Mouse (Mus musculus) gonadal fat pad, adult 2 months (tissue): ENCODE measurements around the gene Rps27a. TPM values are rescaled to one million over a fixed set of nuclear protein-coding genes. Genes with fewer than 3 reads are reported as not detected.

ENCODE experiments used
- DNase-seq: peaks from one replicate; pipeline ENCODE4 v3.0.0-alpha.2; 2012; ENCODE audit warnings: low read depth
- polyA plus RNA-seq: library from polyadenylated mRNA; depleted of rRNA; stranded (reverse); fragments of >200 nt; gene quantifications from 2 replicates; pipeline ENCODE4 v1.2.3, GENCODE M21; 2012; rRNA removed

The Rps27a gene
- polyA plus RNA-seq, 1 experiment = 196 TPM

- no peak for DNase-seq
Observed at GRCm38 (mm10) chr11:29512818-29513535, 34.9 kb downstream of the Rps27a start.

- DNase-seq = no peak
Observed at GRCm38 (mm10) chr11:29509421-29509820, 38.5 kb downstream of the Rps27a start.

- no peak for DNase-seq
Observed at GRCm38 (mm10) chr11:29504899-29505625, 42.8 kb downstream of the Rps27a start.

- no peak for DNase-seq
Observed at GRCm38 (mm10) chr11:29503948-29504893, 43.7 kb downstream of the Rps27a start.

- DNase-seq = no peak
Observed at GRCm38 (mm10) chr11:29496962-29497361, 50.9 kb downstream of the Rps27a start.

Other genes starting within 250 kb of the Rps27a start
- 1.4 and 1.6 TPM in 2 replicates for gene Ccdc88a, start 174.5 kb downstream of the Rps27a start, polyA plus RNA-seq
- gene Prorsd1, start 33.1 kb downstream of the Rps27a start, polyA plus RNA-seq = 3.8 and 6.8 TPM in 2 replicates
- 11.1 and 12.3 TPM in 2 replicates for gene Mtif2, start 21.7 kb downstream of the Rps27a start, polyA plus RNA-seq
- 0.15 and 0.32 TPM in 2 replicates for gene Clhc1, start 159 bp downstream of the Rps27a start, polyA plus RNA-seq
- gene Rtn4, start 144.8 kb upstream of the Rps27a start, polyA plus RNA-seq = 90.4 and 110 TPM in 2 replicates